In genomic region chr2:105510816-105511215, GRCm38 (mm10) we compare ENCODE assay signal across 19 mouse cellular contexts.
DNase-seq lines count a peak whose midpoint lies in the region; ATAC-seq and TF ChIP-seq lines count a peak whose summit lies in the region.
"Had no signal": no experiment of that assay in that cellular context is flagged by ENCODE, and none has a peak within 500 bp of the region (broad histone marks: within the 10 kb centered on the region; RNA-seq: fewer than 3 reads in every experiment).

No protein-coding gene starts in this region.

- H3K9ac ChIP-seq in heart, embryonic 11.5 days (ENCODE audit: low read depth, low read length), result no peak overlapping the region
- H3K9ac ChIP-seq: forebrain, embryonic 15.5 days; hindbrain, embryonic 15.5 days had no signal

- H3K27ac ChIP-seq in heart, embryonic 11.5 days (ENCODE audit: low read depth, low read length), result no peak overlapping the region
- no peak overlapping the region for H3K27ac ChIP-seq in testis, adult 2 months (ENCODE audit: control insufficient read depth, insufficient read depth, low read depth, low read length)
- H3K27ac ChIP-seq: embryonic facial prominence, embryonic 10.5 days; forebrain, embryonic 15.5 days; heart, embryonic 10.5 days; hindbrain, embryonic 15.5 days had no signal

- H3K4me2 ChIP-seq in heart, embryonic 11.5 days, result no peak overlapping the region
- H3K4me2 ChIP-seq: forebrain, embryonic 15.5 days; hindbrain, embryonic 15.5 days had no signal

- TF ChIP-seq CTCF in testis, adult 2 months (IDR thresholded peaks at IDR 0.05; ENCODE audit: control insufficient read depth, insufficient read depth, insufficient replicate concordance, low read depth, low read length), result no peak

- WGBS in heart, embryonic 11.5 days (ENCODE audit: insufficient replicate concordance), result 74% methylated on average over 4 of the region's 4 CpGs

- ATAC-seq in heart, embryonic 11.5 days (replicated peaks; ENCODE audit: insufficient number of reproducible peaks, low FRiP score, low TSS enrichment), result no peak
- ATAC-seq: forebrain, embryonic 15.5 days; Patski had no signal

- H3K36me3 ChIP-seq in heart, embryonic 11.5 days (ENCODE audit: control insufficient read depth, insufficient read depth, low read length), result no peaks in the 10 kb centered on the region
- no peaks in the 10 kb centered on the region for H3K36me3 ChIP-seq in testis, adult 2 months (ENCODE audit: control insufficient read depth, insufficient read depth, low read length)
- H3K36me3 ChIP-seq: embryonic facial prominence, embryonic 10.5 days; forebrain, embryonic 15.5 days; heart, embryonic 10.5 days; hindbrain, embryonic 15.5 days had no signal

- no peaks in the 10 kb centered on the region for H3K9me3 ChIP-seq in heart, embryonic 11.5 days (replicated peaks; ENCODE audit: control insufficient read depth, low read length)
- H3K9me3 ChIP-seq: embryonic facial prominence, embryonic 10.5 days; forebrain, embryonic 15.5 days; heart, embryonic 10.5 days; hindbrain, embryonic 15.5 days had no signal

- H3K4me1 ChIP-seq in heart, embryonic 11.5 days (ENCODE audit: control insufficient read depth, insufficient read depth, low read length), result peaks cover 6% of the 10 kb centered on the region; the same call in 1 of the 2 replicates
- H3K4me1 ChIP-seq in testis, adult 2 months (ENCODE audit: control insufficient read depth, insufficient read depth, low read length), result no peaks in the 10 kb centered on the region; the same call in 1 of the 2 replicates

- no peaks in the 10 kb centered on the region for H3K27me3 ChIP-seq in heart, embryonic 11.5 days (ENCODE audit: control insufficient read depth, insufficient read depth, low read length)
- H3K27me3 ChIP-seq in testis, adult 2 months (ENCODE audit: control insufficient read depth, insufficient read depth, low read length), result no peaks in the 10 kb centered on the region
- H3K27me3 ChIP-seq: forebrain, embryonic 15.5 days; hindbrain, embryonic 15.5 days; Patski had no signal

- no peak overlapping the region for H3K4me3 ChIP-seq in heart, embryonic 11.5 days (ENCODE audit: low read depth, low read length)
- H3K4me3 ChIP-seq in testis, adult 2 months (ENCODE audit: control insufficient read depth, low read depth, low read length), result peak overlapping the region; percentile 11; the same call in 1 of the 2 replicates
- H3K4me3 ChIP-seq: embryonic facial prominence, embryonic 10.5 days; forebrain, embryonic 15.5 days; heart, embryonic 10.5 days; hindbrain, embryonic 15.5 days had no signal

- DNase-seq in heart, adult 11 months, result peak; percentile 76
- DNase-seq in testis, postnatal 10 days (ENCODE audit: low spot score), result no peak
- DNase-seq in R1 (ENCODE audit: low read depth, low spot score), result peak; percentile 97
- DNase-seq in testis, postnatal 14 days (ENCODE audit: low spot score), result peak; percentile 40
- no peak for DNase-seq in cerebellum, adult 11 months
- no peak for DNase-seq in spleen, adult 18-20 months
- DNase-seq: adrenal gland, postnatal 14 days; cerebellum, adult 2 months; cerebellum, postnatal 10 days; gastrocnemius, postnatal 14 days; heart, postnatal 36 days; kidney, adult 11 months had no signal

- TF ChIP-seq POLR2A in testis, adult 2 months (IDR thresholded peaks at IDR 0.05; ENCODE audit: control insufficient read depth, low read depth, low read length), result no peak

Comparison
In these comparisons a context has a peak if more than half of its experiments do, and no peak if none do; other contexts are left out.
1. DNase-seq: peak in heart, adult 11 months (single experiment), R1 (single experiment) and testis, postnatal 14 days (single experiment); none in testis, postnatal 10 days (single experiment), cerebellum, adult 11 months (single experiment) and spleen, adult 18-20 months (0 of 2).